Mouse (Mus musculus) midbrain, postnatal 0 days (tissue): Measurements from ENCODE around the gene Olfr354. TPM values are rescaled to one million over a fixed set of nuclear protein-coding genes. Genes with fewer than 3 reads are reported as not detected.

Experiments used
- ATAC-seq: fragments of 200-750 bp; cut with Nextera tagmentation; 2 replicates; pipeline ENCODE4 v1.8.0; 2017; ENCODE audit warnings: moderate number of reproducible peaks, mild to moderate bottlenecking, moderate TSS enrichment, moderate library complexity; ENCODE audit not compliant: low FRiP score
- DNase-seq: peaks from one replicate; pipeline ENCODE4 v3.0.0-alpha.2; 2015; ENCODE audit warnings: low spot score
- H3K27ac ChIP-seq: fragments of 300-500 bp; sonication (generic); 2 replicates; pipeline ENCODE4 v1.5.1; 2014; ENCODE audit warnings: low read depth, mild to moderate bottlenecking, low read length, mixed read lengths
- H3K27me3 ChIP-seq: fragments of 300-500 bp; sonication (generic); 2 replicates; pipeline ENCODE4 v1.6.1; 2014; ENCODE audit warnings: low read length, control low read depth, mixed read lengths; ENCODE audit not compliant: insufficient read depth
- H3K36me3 ChIP-seq: fragments of 300-500 bp; sonication (generic); 2 replicates; pipeline ENCODE4 v1.6.1; 2014; ENCODE audit warnings: low read length, control low read depth, mixed read lengths; ENCODE audit not compliant: insufficient read depth
- H3K4me1 ChIP-seq: fragments of 300-500 bp; sonication (generic); 2 replicates; pipeline ENCODE4 v1.6.1; 2014; ENCODE audit warnings: mild to moderate bottlenecking, control low read depth, antibody characterized with exemption, low read length, mixed read lengths; ENCODE audit not compliant: insufficient read depth
- H3K4me2 ChIP-seq: fragments of 300-500 bp; sonication (generic); 2 replicates; pipeline ENCODE4 v1.6.1; 2014; ENCODE audit warnings: low read depth, mild to moderate bottlenecking, low read length, mixed read lengths; ENCODE audit not compliant: poor library complexity, severe bottlenecking
- H3K4me3 ChIP-seq: fragments of 300-500 bp; sonication (generic); 2 replicates; pipeline ENCODE4 v1.5.1; 2014; ENCODE audit warnings: low read depth, mild to moderate bottlenecking, low read length, moderate library complexity
- H3K9ac ChIP-seq: fragments of 300-500 bp; sonication (generic); replicated peaks from 2 replicates; pipeline ENCODE4 v1.6.1; 2014; ENCODE audit warnings: mild to moderate bottlenecking, low read length, moderate library complexity, mixed read lengths; ENCODE audit not compliant: poor library complexity, severe bottlenecking
- H3K9me3 ChIP-seq: fragments of 300-500 bp; sonication (generic); 2 replicates; pipeline ENCODE4 v1.6.1; 2016; ENCODE audit warnings: low read length, control low read depth
- CTCF ChIP-seq: IDR thresholded peaks from 2 replicates; pipeline ENCODE4 v1.5.1; 2016; ENCODE audit warnings: antibody characterized with exemption, mild to moderate bottlenecking
- WGBS: fragments of 180-500 bp; shearing (Covaris S2); extraction: QIAGEN DNeasy Blood & Tissue Kit; methylation state at CpG from one replicate; pipeline ENCODE4 v1.1.7; 2014; 5-methylcytosine and 5-hydroxymethylcytosine counted together
- polyA plus RNA-seq: library from polyadenylated mRNA; unstranded; fragments of >200 nt; fragmentation: Nextera tagmentation; extraction: Ambion mirVana; gene quantifications from 2 replicates; pipeline ENCODE4 v1.2.1, GENCODE M21; 2015
- total RNA-seq: library from RNA; depleted of rRNA; stranded (reverse); fragments of >200 nt; gene quantifications from 2 replicates; pipeline ENCODE4 v1.2.3, GENCODE M21; 2014; rRNA removed

The Olfr354 gene
- total and polyA plus RNA-seq, 2 experiments from 2014 or later: not detected

DNA sequence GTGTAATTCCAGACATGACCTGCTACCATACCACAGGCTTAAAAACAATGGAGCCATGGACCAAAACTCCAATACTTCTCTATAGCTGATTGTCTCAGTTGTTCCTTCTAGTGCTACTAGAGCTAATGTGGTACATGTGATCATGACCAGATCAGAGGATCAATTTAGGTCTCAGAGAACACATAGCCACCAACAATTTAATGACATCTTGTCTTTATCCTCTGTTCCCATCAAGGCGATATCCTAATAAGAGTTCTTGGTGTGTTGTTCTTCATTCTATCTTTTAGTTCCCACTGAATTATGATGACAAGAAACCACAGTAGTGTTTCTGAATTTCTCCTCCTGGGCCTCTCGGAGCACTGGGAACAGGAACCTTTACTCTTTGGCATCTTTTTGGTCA is 31.3 kb downstream of the Olfr354 start, which contains the start of gene Olfr356:
Gene Olfr356, plus strand, starts transcription at position 301 of the 400 bp plus-strand sequence.
- Histone ChIP-seq H3K27me3 (no peaks in the 10 kb centered on the region), H3K36me3 (no peaks in the 10 kb centered on the region), H3K9me3 (peaks cover 5% of the 10 kb centered on the region; the same call in 1 of the 2 replicates), H3K4me2 (no peak within 1 kb of the TSS), H3K27ac (no peak within 1 kb of the TSS), H3K9ac (no peak within 1 kb of the TSS), H3K4me1 (no peaks in the 10 kb centered on the region), H3K4me3 (no peak within 1 kb of the TSS)
- no peak for TF ChIP-seq CTCF
- WGBS: 79% methylated on average over 2 of the region's 2 CpGs
- DNase-seq (no peak), ATAC-seq (no peak)

Other genes with a start within 250 kb of the Olfr354 start
- not detected in 2 replicates for gene Olfr346, start 219.9 kb upstream of the Olfr354 start, total RNA-seq
- not detected in 2 replicates for gene Olfr346, start 219.9 kb upstream of the Olfr354 start, polyA plus RNA-seq
- gene Olfr347, start 173.8 kb upstream of the Olfr354 start, total RNA-seq: not detected in 2 replicates
- gene Olfr347, start 173.8 kb upstream of the Olfr354 start, polyA plus RNA-seq: not detected in 2 replicates
- not detected in 2 replicates for gene Olfr348, start 121.4 kb upstream of the Olfr354 start, total RNA-seq
- not detected in 2 replicates for gene Olfr348, start 121.4 kb upstream of the Olfr354 start, polyA plus RNA-seq
- not detected in 2 replicates for gene Olfr50, start 115.1 kb upstream of the Olfr354 start, total RNA-seq
- gene Olfr50, start 115.1 kb upstream of the Olfr354 start, polyA plus RNA-seq: not detected in 2 replicates
- gene Olfr3, start 88.6 kb upstream of the Olfr354 start, total RNA-seq: not detected in 2 replicates
- not detected in 2 replicates for gene Olfr3, start 88.6 kb upstream of the Olfr354 start, polyA plus RNA-seq
- not detected in 2 replicates for gene Olfr350, start 59.4 kb upstream of the Olfr354 start, total RNA-seq
- gene Olfr350, start 59.4 kb upstream of the Olfr354 start, polyA plus RNA-seq: not detected in 2 replicates
- not detected in 2 replicates for gene Olfr351, start 43.0 kb upstream of the Olfr354 start, total RNA-seq
- gene Olfr351, start 43.0 kb upstream of the Olfr354 start, polyA plus RNA-seq: not detected in 2 replicates
- gene Olfr352, start 37.2 kb upstream of the Olfr354 start, total RNA-seq: not detected in 2 replicates
- gene Olfr352, start 37.2 kb upstream of the Olfr354 start, polyA plus RNA-seq: not detected in 2 replicates
- not detected in 2 replicates for gene Olfr353, start 12.7 kb upstream of the Olfr354 start, total RNA-seq
- not detected in 2 replicates for gene Olfr353, start 12.7 kb upstream of the Olfr354 start, polyA plus RNA-seq
- gene Olfr355, start 23.2 kb downstream of the Olfr354 start, total RNA-seq: not detected in 2 replicates
- not detected in 2 replicates for gene Olfr355, start 23.2 kb downstream of the Olfr354 start, polyA plus RNA-seq
- gene Olfr356, start 31.4 kb downstream of the Olfr354 start, total RNA-seq: not detected in 2 replicates
- gene Olfr356, start 31.4 kb downstream of the Olfr354 start, polyA plus RNA-seq: not detected in 2 replicates
- not detected in 2 replicates for gene Olfr357, start 88.1 kb downstream of the Olfr354 start, total RNA-seq
- gene Olfr357, start 88.1 kb downstream of the Olfr354 start, polyA plus RNA-seq: not detected in 2 replicates
- gene Olfr358, start 103.7 kb downstream of the Olfr354 start, total RNA-seq: not detected in 2 replicates
- gene Olfr358, start 103.7 kb downstream of the Olfr354 start, polyA plus RNA-seq: not detected in 2 replicates
- gene Olfr360, start 160.1 kb downstream of the Olfr354 start, total RNA-seq: not detected in 2 replicates
- gene Olfr360, start 160.1 kb downstream of the Olfr354 start, polyA plus RNA-seq: not detected in 2 replicates
- not detected in 2 replicates for gene Olfr361, start 183.6 kb downstream of the Olfr354 start, total RNA-seq
- not detected in 2 replicates for gene Olfr361, start 183.6 kb downstream of the Olfr354 start, polyA plus RNA-seq
- not detected in 2 replicates for gene Olfr362, start 212.2 kb downstream of the Olfr354 start, total RNA-seq
- not detected in 2 replicates for gene Olfr362, start 212.2 kb downstream of the Olfr354 start, polyA plus RNA-seq
- not detected in 2 replicates for gene Olfr364-ps1, start 233.6 kb downstream of the Olfr354 start, total RNA-seq
- gene Olfr364-ps1, start 233.6 kb downstream of the Olfr354 start, polyA plus RNA-seq: not detected in 2 replicates